Mouse (Mus musculus) layer of hippocampus, adult 11-12 months (tissue): ENCODE measurements at regions not wholly inside any gene's neighbourhood (a gene's known extent, or its start where the extent isn't known, plus 50 kb on each side); places are given as distances from the start of the nearest gene placed in this dataset.

ENCODE experiments used
- DNase-seq: peaks from one replicate; pipeline ENCODE4 v3.0.0; 2022; ENCODE audit warnings: low spot score

DNA sequence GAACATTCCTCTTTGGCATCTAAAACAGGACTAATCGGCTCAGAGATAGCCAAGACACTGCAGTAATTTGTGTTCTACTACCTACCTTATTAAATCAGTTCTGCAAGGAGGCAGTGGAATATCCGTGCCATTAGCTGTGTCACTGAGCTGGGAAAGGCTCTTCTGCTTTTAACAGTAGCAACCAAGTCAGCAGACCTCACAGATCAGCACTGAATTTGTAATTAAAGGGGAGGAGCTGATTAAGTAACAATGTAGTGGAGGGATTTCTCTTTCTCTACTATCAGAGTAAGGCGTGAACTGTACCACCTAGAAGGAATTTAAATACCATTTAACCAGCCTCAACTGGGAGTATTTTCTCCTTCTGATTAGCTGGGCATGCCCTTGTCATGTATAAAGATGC is 504.3 kb upstream of the Atp10a start:
- DNase-seq = no peak

DNA sequence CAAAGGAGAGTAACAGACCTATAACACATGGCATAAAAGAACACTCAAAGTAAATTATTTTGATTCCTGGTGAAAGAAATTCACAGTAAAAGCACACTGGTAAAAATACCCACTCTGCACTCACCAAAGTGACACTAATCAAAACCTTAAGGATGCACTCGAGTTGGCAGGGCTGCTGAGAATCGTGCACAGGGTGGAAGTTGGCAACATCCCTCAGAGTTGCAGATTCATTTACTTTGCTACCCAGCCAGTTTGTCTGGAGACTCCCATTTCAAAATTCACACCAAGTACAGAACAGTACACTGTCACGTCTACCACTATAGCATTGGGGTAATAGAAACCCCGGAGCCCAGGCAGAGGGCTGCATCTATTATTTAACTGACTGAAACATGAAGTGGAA is 471.1 kb upstream of the Atp10a start:
- no peak for DNase-seq

DNA sequence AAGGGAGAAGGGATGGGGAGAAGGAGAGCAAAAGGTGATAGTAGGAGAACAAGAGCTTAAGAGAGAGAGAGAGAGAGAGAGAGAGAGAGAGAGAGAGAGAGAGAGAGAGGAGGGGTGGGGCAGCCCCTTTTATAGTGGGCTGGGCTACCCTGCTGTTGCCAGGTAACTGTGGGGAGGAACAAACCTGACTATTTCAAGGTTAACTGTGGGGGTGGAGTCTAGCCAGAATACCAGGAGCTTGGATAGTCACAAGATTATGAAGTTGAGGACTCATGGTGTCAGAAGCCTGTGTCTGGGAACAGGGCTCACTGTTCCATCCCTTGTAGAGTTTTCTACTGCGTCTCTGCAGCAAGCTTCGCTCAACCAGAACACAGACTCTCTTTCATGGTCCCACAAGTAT is 438.2 kb upstream of the Atp10a start:
- DNase-seq = no peak

GRCm38 (mm10) chr7:58224727-58225126 is 431.2 kb upstream of the Atp10a start:
- no peak for DNase-seq

DNA sequence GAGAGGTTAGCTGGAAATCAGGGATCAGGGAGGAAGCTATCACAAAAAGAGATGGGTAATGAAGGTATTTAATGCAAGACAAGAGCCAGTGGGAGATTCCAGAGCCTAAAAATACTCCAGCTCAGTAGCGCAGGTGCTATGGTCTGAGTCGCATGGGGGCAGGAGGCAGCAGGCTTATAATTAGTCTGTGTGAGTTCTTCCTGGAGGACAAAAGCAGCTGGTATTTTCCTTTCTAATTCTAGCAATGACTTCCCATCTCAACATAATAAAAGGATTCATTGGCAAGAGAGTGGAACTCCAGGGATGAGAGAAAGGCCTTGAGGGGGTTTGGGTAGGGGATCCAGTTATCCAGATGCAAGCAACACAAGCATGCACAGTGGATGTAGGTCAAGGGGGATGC is 430.3 kb upstream of the Atp10a start:
- peak; percentile 13 for DNase-seq

DNA sequence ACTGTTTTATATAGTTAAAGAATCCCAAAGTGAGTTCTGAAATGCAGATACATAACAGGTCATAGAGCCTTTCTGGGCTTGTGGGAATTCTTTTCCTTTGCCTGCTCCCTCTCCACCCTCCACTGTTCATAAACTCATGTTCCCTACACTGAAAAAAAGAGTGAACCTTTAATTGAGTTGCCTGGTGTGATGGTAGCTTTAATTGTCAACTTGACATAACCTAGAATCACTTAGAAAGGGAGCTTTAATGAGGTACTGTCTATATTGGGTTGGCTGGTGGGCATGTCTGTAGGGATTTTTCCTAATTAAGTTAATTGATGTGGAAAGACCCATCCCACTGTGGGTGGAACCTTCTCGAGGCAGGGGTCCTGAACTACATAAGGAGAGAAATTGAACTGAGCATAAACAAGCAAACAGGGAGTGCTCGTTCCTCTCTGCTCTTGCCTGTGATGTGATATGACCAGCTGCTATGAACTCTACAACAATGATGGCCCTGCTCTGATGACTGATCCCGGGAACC is 425.7 kb upstream of the Atp10a start:
- DNase-seq = no peak

DNA sequence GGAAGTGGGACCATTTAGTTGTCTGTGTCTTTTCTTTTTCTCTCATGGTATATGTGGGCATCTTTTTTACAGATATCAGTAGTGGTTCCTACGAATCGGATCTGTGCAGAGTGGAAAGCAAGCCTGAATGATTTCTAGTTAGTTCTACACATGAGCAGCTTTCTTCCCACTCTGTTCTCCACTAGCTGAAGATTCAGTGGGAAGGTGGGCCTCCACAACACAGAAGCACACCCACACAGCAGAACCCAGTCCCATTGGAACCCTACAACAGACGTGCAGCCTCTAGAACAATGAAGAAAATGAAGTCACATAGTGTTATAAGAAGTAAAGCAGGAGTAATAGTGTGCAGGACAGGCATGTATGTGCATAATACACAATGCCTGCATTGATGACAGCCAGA is 425.0 kb upstream of the Atp10a start:
- no peak for DNase-seq

- DNase-seq = peak; percentile 78
Measured at GRCm38 (mm10) chr7:58247261-58247660, 408.7 kb upstream of the Atp10a start.
